Mouse (Mus musculus): ENCODE results near the gene Bak1.

DNA sequence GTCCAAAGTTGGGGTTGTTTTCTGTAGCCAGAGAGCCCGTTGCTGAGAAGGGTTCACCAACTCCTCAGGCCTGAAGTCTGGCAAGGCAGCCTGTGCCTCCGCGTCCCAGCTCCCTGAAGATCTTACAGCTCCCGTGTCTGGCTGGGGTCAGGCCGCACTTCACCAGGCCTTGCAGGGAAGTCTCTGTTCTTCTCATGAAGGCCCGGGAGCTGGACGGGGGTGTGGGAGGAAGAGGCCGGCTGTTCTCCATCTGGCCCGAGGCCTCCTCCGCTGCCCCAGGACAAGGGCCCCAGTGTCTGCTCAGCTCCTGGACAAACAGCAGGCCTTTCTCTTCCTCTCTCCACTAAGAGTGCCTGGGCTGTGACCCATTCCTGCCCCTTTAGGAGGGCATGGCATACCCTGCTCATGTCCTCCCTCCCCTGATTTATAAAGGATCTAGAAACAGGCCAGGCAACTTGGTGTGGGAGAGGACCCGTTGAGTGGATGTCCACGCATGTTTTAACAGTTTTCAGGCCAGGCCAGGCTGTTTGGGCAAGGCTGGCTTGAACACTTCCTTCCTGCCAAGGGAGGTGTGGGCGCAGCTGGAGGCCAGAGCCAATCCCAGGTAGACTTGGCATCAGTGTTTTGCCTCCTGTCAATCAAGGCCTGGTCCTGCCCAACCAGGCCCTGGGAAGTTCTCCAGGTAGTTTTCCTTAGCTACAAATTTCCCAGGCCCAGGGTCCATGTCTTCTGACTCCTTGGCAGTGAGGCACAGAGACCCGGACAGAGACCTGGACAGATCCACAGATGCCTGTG lies 19.8 kb upstream of the Bak1 start:
- TF ChIP-seq POLR2A (IDR thresholded peaks at IDR 0.05; ENCODE audit: control insufficient read depth in 1 of 2, insufficient read depth in 1 of 2, low read depth in 1 of 2, low read length in 2 of 2, poor library complexity in 1 of 2) = no peak
- no peak for TF ChIP-seq GABPA (IDR thresholded peaks at IDR 0.05; ENCODE audit: low read depth, low read length)
- no peak for TF ChIP-seq EP300 (IDR thresholded peaks at IDR 0.05; ENCODE audit: low read depth in 1 of 2, low read length in 2 of 2)
- TF ChIP-seq SMC3 (IDR thresholded peaks at IDR 0.05; ENCODE audit: low read depth, low read length) = no peak
- TF ChIP-seq UBTF (IDR thresholded peaks at IDR 0.05; ENCODE audit: borderline replicate concordance, insufficient read depth, low read depth, low read length) = no peak
- no peak for TF ChIP-seq TCF12 (IDR thresholded peaks at IDR 0.05; ENCODE audit: low read depth, low read length)
- no peak for TF ChIP-seq TAL1 (IDR thresholded peaks at IDR 0.05; ENCODE audit: low read length)

All from MEL (cell line).